Mouse (Mus musculus) layer of hippocampus, adult 18-20 months (tissue): Measurements from ENCODE around the gene Serpinc1. TPM values are rescaled to one million over a fixed set of nuclear protein-coding genes. Genes with fewer than 3 reads are reported as not detected.

Experiments
- DNase-seq, 2 experiments: peaks; one replicate each; pipeline ENCODE4 v3.0.0; 2022; ENCODE audit warnings: low spot score in 2 of 2
- total RNA-seq, 2 experiments: library from RNA; stranded (reverse); gene quantifications; 2 replicates each; pipeline ENCODE4 v1.2.3; 2021

Serpinc1 gene
- total RNA-seq, 2 experiments from 2014 or later = 0.10 TPM

DNA sequence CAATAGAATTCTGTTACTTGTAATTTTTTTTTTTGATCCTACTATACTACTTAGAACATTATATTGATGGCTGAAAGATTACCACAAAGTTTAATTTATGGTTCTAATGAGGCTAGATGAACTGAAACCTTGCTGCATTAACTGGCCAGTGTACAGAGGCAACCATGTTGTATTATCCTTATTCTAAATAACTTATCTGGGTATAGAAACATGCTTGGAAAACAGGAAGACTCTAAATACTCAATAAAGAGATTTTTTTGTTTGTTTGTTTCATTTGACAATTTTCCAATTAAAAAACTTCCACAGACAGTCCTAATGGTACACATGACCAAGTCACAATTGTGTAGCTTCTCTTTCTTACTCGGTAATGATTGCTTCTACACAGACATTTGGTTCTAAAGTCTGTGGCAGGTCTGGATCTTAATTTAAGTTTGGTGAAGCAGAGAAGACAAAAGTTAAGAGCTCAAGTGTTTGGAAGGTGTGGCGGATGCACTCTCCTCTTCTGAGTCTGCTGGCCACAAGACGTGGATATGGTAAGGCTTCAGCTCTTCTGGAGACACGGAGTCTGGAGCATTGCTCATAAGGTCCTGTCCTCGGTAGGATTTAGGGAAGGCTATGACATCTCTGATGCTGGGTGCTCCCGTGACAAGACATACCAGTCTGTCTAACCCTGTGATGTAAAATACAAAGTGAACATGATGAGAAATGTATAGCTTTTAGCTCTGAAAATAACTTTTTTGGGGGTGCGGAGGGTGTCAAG, 63.1 kb downstream of the Serpinc1 start:
- DNase-seq = no peak

DNA sequence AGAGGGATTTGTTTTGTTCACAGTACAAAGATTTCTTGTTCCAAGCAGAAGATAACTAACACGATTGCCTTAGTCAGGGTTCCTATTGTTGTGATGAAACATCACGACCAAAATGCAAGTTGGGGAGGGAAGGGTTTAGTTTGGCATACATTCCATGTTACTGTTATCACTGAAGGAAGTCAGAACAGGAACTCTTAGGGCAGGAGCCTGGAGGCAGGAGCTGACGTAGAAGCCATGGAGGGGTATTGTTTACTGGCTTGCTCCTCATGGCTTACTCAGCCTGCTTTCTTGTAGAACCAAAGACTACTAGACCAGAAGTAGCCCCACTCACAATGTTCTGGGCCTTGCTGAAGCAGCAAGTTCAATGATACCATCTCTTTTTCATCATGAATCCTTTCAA, 68.6 kb downstream of the Serpinc1 start:
- no peak for DNase-seq

Other genes starting within 250 kb of the Serpinc1 start
- gene Rabgap1l, start 185.4 kb upstream of the Serpinc1 start, total RNA-seq = 100 to 1,000 TPM; 240 to 249 TPM
- gene Rc3h1, start 72.2 kb upstream of the Serpinc1 start, total RNA-seq = 10 to 100 TPM; 40.8 to 41.3 TPM
- gene Zbtb37, start 56.3 kb downstream of the Serpinc1 start, total RNA-seq = 10 to 100 TPM; 17.2 to 18.3 TPM
- 10 to 100 TPM; 26.3 to 26.5 TPM for gene Dars2, start 92.1 kb downstream of the Serpinc1 start, total RNA-seq
- gene Cenpl, start 92.1 kb downstream of the Serpinc1 start, total RNA-seq = 1 to 10 TPM; 1.3 to 1.7 TPM
- gene Klhl20, start 152.9 kb downstream of the Serpinc1 start, total RNA-seq = 10 to 100 TPM; 17.2 to 18.1 TPM
- 10 to 100 TPM; 59.5 to 60.6 TPM for gene Ankrd45, start 164.1 kb downstream of the Serpinc1 start, total RNA-seq
- not detected for gene Tex50, start 180.7 kb downstream of the Serpinc1 start, total RNA-seq